Mouse (Mus musculus) liver, postnatal 0 days (tissue): ENCODE data around the gene Zfp423. TPM values are rescaled to one million over a fixed set of nuclear protein-coding genes. Genes with fewer than 3 reads are reported as not detected.

Experiments used
- ATAC-seq: fragments of 200-750 bp; cut with Nextera tagmentation; 2 replicates; pipeline ENCODE4 v1.8.0; 2017; ENCODE audit warnings: mild to moderate bottlenecking, moderate library complexity
- DNase-seq: peaks from one replicate; pipeline ENCODE4 v3.0.0-alpha.2; 2016
- H3K27ac ChIP-seq: fragments of 300-500 bp; sonication (generic); 2 replicates; pipeline ENCODE4 v1.5.1; 2014; ENCODE audit warnings: antibody characterized with exemption, moderate library complexity, mild to moderate bottlenecking, low read depth
- H3K27me3 ChIP-seq: fragments of 300-500 bp; sonication (generic); 2 replicates; pipeline ENCODE4 v1.6.1; 2014; ENCODE audit warnings: low read length, control low read depth, mixed read lengths; ENCODE audit not compliant: insufficient read depth
- H3K36me3 ChIP-seq: fragments of 300-500 bp; sonication (generic); replicated peaks from 2 replicates; pipeline ENCODE4 v1.6.1; 2014; ENCODE audit warnings: mild to moderate bottlenecking, control low read depth, low read length, moderate library complexity, mixed read lengths; ENCODE audit not compliant: insufficient read depth
- H3K4me1 ChIP-seq: fragments of 300-500 bp; sonication (generic); 2 replicates; pipeline ENCODE4 v1.6.1; 2014; ENCODE audit warnings: antibody characterized with exemption, mild to moderate bottlenecking, control low read depth; ENCODE audit not compliant: insufficient read depth
- H3K4me2 ChIP-seq: fragments of 300-500 bp; sonication (generic); 2 replicates; pipeline ENCODE4 v1.6.1; 2014; ENCODE audit warnings: low read depth, mild to moderate bottlenecking, low read length, moderate library complexity, mixed read lengths
- H3K4me3 ChIP-seq: fragments of 300-500 bp; sonication (generic); 2 replicates; pipeline ENCODE4 v1.5.1; 2014; ENCODE audit warnings: low read depth, low read length
- H3K9ac ChIP-seq: fragments of 300-500 bp; sonication (generic); replicated peaks from 2 replicates; pipeline ENCODE4 v1.6.1; 2014; ENCODE audit warnings: mild to moderate bottlenecking, moderate library complexity
- H3K9me3 ChIP-seq: fragments of 300-500 bp; sonication (generic); 2 replicates; pipeline ENCODE4 v1.6.1; 2016; ENCODE audit warnings: mild to moderate bottlenecking, control low read depth, low read length, mixed read lengths
- CTCF ChIP-seq: sonication (generic); IDR thresholded peaks from 2 replicates; pipeline ENCODE4 v1.5.1; 2016; ENCODE audit warnings: antibody characterized with exemption, low read depth
- EP300 ChIP-seq: IDR thresholded peaks from 2 replicates; pipeline ENCODE4 v1.6.1; 2016; ENCODE audit warnings: antibody characterized with exemption, low read depth, mild to moderate bottlenecking
- WGBS: fragments of 180-500 bp; shearing (Covaris S2); extraction: QIAGEN DNeasy Blood & Tissue Kit; methylation state at CpG from one replicate; pipeline ENCODE4 v1.1.7; 2014; ENCODE audit not compliant: insufficient replicate concordance; 5-methylcytosine and 5-hydroxymethylcytosine counted together
- polyA plus RNA-seq: library from polyadenylated mRNA; unstranded; fragments of >200 nt; fragmentation: Nextera tagmentation; extraction: Ambion mirVana; gene quantifications from 2 replicates; pipeline ENCODE4 v1.2.1, GENCODE M21; 2015

The Zfp423 gene
- polyA plus RNA-seq, 1 experiment from 2014 or later: 0.31 TPM

GRCm38 (mm10) chr8:87747142-87747541 is 212.3 kb downstream of the Zfp423 start:
- Histone ChIP-seq H3K27ac (no peak overlapping the region), H3K4me3 (no peak overlapping the region), H3K9ac (no peak overlapping the region), H3K9me3 (no peaks in the 10 kb centered on the region), H3K4me1 (no peaks in the 10 kb centered on the region), H3K36me3 (no peaks in the 10 kb centered on the region), H3K27me3 (no peaks in the 10 kb centered on the region), H3K4me2 (no peak overlapping the region)
- 41% methylated on average over 8 of the region's 8 CpGs for WGBS
- DNase-seq (no peak), ATAC-seq (no peak)
- TF ChIP-seq CTCF (no peak), EP300 (no peak)

- H3K4me3 ChIP-seq: no peak overlapping the region
- H3K36me3 ChIP-seq: no peaks in the 10 kb centered on the region
- TF ChIP-seq EP300 (no peak), CTCF (no peak)
- no peaks in the 10 kb centered on the region for H3K27me3 ChIP-seq
- no peaks in the 10 kb centered on the region for H3K9me3 ChIP-seq
- no peak overlapping the region for H3K27ac ChIP-seq
- DNase-seq (no peak), ATAC-seq (no peak)
- no peaks in the 10 kb centered on the region for H3K4me1 ChIP-seq
- 68% methylated on average over 14 of the region's 14 CpGs for WGBS
- no peak overlapping the region for H3K9ac ChIP-seq
- no peak overlapping the region for H3K4me2 ChIP-seq
These were observed 213.3 kb downstream of the Zfp423 start for GRCm38 (mm10) chr8:87746072-87746471.

GRCm38 (mm10) chr8:87745125-87745698 is 214.2 kb downstream of the Zfp423 start:
- no peak overlapping the region for H3K4me3 ChIP-seq
- no peak overlapping the region for H3K4me2 ChIP-seq
- no peaks in the 10 kb centered on the region for H3K36me3 ChIP-seq
- H3K27me3 ChIP-seq: no peaks in the 10 kb centered on the region
- H3K4me1 ChIP-seq: no peaks in the 10 kb centered on the region
- WGBS: 81% methylated on average over 20 of the region's 20 CpGs
- no peak for TF ChIP-seq CTCF
- TF ChIP-seq EP300: no peak
- H3K27ac ChIP-seq: no peak overlapping the region
- no peaks in the 10 kb centered on the region for H3K9me3 ChIP-seq
- DNase-seq: no peak
- no peak for ATAC-seq
- H3K9ac ChIP-seq: no peak overlapping the region

GRCm38 (mm10) chr8:87744556-87744955 is 214.8 kb downstream of the Zfp423 start:
- Histone ChIP-seq H3K27me3 (no peaks in the 10 kb centered on the region), H3K27ac (no peak overlapping the region), H3K4me3 (no peak overlapping the region), H3K36me3 (no peaks in the 10 kb centered on the region), H3K9me3 (no peaks in the 10 kb centered on the region), H3K9ac (no peak overlapping the region), H3K4me2 (no peak overlapping the region), H3K4me1 (no peaks in the 10 kb centered on the region)
- DNase-seq (no peak), ATAC-seq (no peak)
- TF ChIP-seq EP300 (no peak), CTCF (no peak)
- 78% methylated on average over 6 of the region's 6 CpGs for WGBS

GRCm38 (mm10) chr8:87742016-87742415 is 217.4 kb downstream of the Zfp423 start:
- H3K4me1 ChIP-seq: no peaks in the 10 kb centered on the region
- WGBS: 88% methylated on average over 19 of the region's 19 CpGs
- no peaks in the 10 kb centered on the region for H3K36me3 ChIP-seq
- H3K27me3 ChIP-seq: no peaks in the 10 kb centered on the region
- no peak overlapping the region for H3K4me3 ChIP-seq
- no peak overlapping the region for H3K27ac ChIP-seq
- no peak overlapping the region for H3K4me2 ChIP-seq
- H3K9ac ChIP-seq: no peak overlapping the region
- ATAC-seq: no peak
- H3K9me3 ChIP-seq: no peaks in the 10 kb centered on the region
- no peak for TF ChIP-seq CTCF
- TF ChIP-seq EP300: no peak
- DNase-seq: no peak

- no peaks in the 10 kb centered on the region for H3K27me3 ChIP-seq
- no peaks in the 10 kb centered on the region for H3K9me3 ChIP-seq
- 86% methylated on average over 11 of the region's 11 CpGs for WGBS
- H3K4me1 ChIP-seq: no peaks in the 10 kb centered on the region
- no peaks in the 10 kb centered on the region for H3K36me3 ChIP-seq
- H3K27ac ChIP-seq: no peak overlapping the region
- ATAC-seq: no peak
- no peak overlapping the region for H3K9ac ChIP-seq
- no peak overlapping the region for H3K4me3 ChIP-seq
- TF ChIP-seq CTCF (no peak), EP300 (no peak)
- H3K4me2 ChIP-seq: no peak overlapping the region
- DNase-seq: no peak
These were observed 218.4 kb downstream of the Zfp423 start for GRCm38 (mm10) chr8:87740946-87741530.

GRCm38 (mm10) chr8:87737900-87738299 is 221.5 kb downstream of the Zfp423 start:
- DNase-seq: no peak
- ATAC-seq: no peak
- 70% methylated on average over 11 of the region's 11 CpGs for WGBS

More at GRCm38 (mm10) chr8:87737900-87738299, 221.5 kb downstream of the Zfp423 start:
- Histone ChIP-seq H3K9ac (no peak overlapping the region), H3K4me3 (no peak overlapping the region), H3K27ac (no peak overlapping the region), H3K27me3 (no peaks in the 10 kb centered on the region), H3K4me1 (no peaks in the 10 kb centered on the region), H3K36me3 (no peaks in the 10 kb centered on the region), H3K9me3 (no peaks in the 10 kb centered on the region), H3K4me2 (no peak overlapping the region)
- TF ChIP-seq CTCF (no peak), EP300 (no peak)
